Mouse (Mus musculus) gonadal fat pad, adult 2 months (tissue): Measurements from ENCODE around the gene E330021D16Rik. TPM values are rescaled to one million over a fixed set of nuclear protein-coding genes. Genes with fewer than 3 reads are reported as not detected.
"Not testable (repeated sequence)": the region's sequence is repeated elsewhere in the genome, so short reads cannot be mapped to it uniquely, and the experiment has no call there.

Source experiments
- DNase-seq: peaks from one replicate; pipeline ENCODE4 v3.0.0-alpha.2; 2012; ENCODE audit warnings: low read depth
- polyA plus RNA-seq: library from polyadenylated mRNA; depleted of rRNA; stranded (reverse); fragments of >200 nt; gene quantifications from 2 replicates; pipeline ENCODE4 v1.2.3, GENCODE M21; 2012; rRNA removed

Gene E330021D16Rik
- not detected in 2 replicates for polyA plus RNA-seq

DNA sequence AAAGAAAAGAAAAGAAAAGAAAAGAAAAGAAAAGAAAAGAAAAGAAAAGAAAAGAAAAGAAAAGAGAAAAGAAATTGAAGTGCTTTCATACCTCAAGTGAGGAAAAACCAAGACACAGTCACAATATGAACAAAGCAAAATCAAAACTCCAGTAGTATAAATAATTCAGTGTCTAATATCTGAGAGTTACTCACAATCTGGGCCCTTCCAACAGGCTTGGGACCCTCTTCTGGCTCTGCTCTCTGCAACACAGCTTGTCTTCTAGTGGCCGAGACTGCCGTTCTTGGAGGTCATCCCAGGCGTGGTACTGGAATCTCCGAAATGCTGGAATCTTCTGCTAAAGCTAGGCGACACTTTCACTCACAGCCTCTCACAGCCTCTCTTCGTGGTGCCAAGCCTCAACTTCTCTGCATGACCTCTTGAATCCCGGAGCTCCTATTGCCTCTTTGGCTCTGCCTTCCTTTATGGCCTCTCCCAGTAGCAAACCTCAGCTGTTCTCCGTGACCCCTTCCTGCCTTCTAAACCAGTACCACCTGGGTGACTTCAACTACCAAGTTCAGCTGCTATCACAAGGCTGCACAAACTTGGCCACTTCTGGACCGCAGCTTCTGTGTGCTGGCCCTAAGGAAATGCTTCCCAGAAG is at the start of gene E330021D16Rik:
TSS of gene E330021D16Rik (minus strand) at position 437 of the 643 bp plus-strand sequence.
- DNase-seq: no peak

DNA sequence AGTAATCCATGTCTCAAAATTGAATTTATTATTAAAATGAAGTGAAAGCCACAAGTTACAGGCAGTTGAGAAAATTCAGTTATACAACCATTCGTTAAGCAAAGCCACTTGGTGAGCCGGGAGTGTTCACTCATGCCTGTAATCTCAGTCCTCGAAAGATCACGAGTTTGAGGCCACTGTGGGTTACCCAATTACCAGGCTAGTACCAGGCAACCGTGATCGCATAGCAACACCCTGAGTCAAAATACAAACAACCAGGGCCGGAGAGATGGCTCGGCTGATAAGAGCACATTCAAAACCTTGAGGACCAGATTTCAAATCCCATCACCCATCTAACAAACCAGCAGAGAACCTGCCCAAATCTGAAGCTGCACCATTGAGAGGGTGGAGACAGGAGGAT is 49.7 kb upstream of the E330021D16Rik start:
- DNase-seq: no peak

DNA sequence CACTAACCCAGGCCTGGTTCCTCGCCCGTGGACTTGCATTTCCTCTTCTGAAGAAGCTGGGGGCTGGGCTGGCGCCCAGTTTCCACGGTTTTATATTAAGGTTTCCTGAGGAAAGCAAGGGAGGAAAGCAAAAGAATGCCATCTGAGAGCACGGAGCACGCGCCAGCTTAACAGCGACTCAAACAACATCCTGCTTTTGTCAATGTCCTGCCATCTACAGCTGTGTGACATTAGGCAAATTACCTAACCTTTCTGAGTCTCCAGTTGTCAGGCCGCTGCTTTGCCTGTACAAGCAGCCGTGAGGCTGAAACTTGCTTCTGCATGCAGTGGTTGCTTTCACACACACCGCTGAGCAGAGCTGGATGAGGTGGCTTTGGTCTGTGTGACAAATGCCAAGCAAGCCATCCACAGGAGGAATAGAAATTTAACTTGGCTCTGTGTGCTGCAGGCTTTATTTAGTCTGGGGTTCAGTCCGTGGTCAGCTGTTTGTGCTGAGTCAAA is 48.8 kb upstream of the E330021D16Rik start:
- no peak for DNase-seq

DNA sequence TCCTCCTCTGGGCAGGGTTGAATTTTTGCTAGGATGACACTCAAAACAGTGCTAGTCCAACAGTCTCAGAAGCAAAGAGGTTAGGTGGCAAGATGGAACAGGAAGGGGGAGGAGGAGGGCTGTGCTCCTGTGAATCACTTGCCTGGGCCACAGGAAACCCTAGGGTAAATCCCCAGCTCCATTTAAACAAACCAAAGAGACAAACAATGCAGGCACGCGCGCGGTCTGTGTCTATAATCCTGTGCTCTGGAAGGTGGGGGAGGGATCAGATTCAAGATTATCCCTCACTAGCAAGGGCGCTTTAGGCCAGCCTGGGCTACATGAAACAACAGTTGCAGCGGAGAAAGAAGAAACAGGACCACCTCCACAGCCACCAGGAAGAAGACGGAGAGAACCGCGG is 48.1 kb upstream of the E330021D16Rik start:
- DNase-seq: no peak

DNA sequence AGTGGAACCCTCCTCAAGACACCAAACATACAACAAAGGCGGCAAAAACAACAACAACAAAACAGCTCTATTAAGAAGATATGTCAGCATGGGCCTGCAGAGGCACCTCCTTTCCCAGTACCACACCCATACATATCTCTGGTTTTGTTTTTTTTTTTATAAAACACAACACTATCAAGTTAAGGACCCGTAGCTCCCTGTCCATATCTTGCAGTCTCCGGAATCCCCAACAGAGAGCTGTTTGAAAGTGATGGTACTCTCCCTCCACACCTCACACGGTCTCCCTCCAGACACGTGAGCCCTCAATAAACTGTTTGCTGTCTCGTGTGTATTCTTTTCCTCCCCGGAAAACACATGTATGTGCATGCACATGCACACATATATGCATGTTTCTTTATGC is 43.8 kb upstream of the E330021D16Rik start:
- no peak for DNase-seq

DNA sequence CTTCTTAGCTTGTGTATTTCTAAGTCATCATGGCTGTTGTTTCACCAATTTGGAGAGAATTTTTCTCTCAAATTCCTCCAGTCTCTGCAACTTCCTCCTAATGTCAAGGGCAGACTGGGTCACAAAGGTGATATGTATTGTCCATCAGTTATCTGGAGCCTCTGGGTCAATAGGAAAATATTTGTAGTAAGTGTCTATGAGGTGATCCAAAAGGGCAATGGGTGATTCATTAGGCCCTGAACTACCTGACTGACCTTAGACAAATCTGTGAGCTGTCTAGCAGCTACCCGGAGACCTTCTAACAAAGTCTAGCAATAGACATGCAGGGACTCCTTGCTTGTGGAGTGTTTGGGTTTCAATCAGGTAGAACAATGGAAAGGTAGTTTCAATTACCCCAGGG is 40.9 kb upstream of the E330021D16Rik start:
- no peak for DNase-seq

DNA sequence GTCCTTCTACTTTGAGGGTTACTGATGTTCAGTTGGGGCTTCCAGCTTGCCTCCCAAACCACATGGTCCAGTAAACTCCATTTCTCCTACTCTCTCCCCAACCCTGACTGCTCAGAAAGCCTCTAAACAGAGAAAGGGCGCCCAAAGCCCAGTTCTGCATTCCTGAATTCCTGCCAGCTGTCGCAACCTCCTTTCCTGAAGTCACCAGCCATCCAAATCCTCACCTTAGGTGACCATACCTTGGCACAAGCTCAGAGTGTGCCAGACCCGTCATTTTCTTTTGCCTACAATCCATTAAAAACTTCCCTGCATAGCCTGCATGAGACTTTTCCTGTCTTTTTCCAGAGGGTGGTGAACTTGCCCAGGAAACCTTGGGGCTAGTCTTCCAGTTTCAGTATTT is 40.3 kb upstream of the E330021D16Rik start:
- DNase-seq: no peak

DNA sequence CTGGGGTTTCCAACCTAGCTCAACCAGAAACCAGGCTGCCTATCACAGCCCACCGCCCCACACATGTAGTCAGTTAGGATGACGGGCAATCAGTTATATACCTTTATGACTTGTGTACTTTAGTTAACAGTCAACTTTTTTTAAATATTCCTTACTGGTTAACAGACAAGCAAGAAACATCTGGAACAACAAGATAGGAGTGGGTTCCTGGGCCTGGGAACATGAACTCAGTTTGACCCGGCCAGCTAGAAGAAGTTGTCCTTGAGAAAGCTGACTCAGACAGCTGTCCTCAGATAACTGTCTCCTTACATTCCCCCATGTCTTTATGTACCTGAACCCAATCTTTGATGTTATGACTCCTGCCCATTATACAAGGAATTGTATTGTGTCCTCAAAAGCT is 37.3 kb upstream of the E330021D16Rik start:
- DNase-seq: no peak

DNA sequence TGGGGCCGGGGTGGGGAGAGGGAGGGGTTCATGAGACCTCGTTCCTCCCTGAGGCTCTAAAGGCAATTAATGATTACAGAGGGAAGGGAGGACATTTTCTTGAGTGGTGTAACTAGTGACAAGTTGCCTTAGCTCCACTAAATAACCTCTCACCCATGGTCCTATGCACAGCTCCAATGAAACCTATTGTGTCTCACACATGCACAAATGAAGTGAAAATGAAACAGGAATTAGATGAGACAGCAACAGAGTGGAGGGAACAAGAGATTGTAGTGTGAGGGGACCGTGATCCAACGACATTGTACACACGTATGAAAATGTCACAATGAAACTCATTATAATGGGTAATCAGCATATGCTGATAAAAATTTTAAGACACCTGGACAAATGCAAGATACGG is 35.5 kb upstream of the E330021D16Rik start:
- DNase-seq: no peak

DNA sequence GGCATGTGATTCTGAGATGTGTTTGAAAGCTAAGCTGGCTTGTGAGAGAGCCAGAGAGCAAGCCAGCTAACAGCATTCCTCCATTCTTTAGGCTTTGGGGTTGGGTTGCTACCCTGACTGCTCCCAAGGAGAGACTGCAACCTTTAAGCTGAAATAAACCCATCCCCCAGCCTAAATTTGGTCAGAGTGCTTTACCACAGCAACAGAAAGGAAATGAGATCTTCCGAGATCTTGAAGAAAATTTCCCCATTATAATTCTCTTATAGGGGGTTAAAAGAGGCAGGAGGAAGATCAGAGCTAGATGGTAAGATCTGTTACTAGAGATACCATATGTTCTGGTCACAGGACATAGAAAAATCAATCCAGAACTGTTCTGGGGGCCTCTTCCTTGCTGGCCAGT is 34.6 kb upstream of the E330021D16Rik start:
- DNase-seq: no peak

DNA sequence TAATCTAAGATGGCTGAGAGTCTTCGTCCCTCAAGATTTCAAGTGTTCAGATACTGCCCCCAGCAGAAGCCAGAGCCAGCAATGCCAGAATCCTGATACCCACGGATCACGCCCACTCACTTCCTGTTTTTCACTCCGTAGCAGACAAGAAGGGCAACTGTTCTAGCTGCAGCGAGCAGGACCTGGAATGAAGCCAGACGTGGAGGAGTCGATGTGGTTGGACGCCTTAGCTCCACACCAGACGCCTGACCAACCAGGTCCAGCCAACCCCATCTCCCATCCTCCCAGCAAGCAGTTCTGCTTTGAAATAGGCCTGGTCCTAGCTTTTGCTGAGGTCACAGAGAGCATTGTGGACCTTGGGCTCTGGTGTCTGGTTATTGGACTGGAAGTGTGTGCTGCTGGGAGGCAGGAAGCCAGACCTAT is 33.9 kb upstream of the E330021D16Rik start:
- DNase-seq: no peak

DNA sequence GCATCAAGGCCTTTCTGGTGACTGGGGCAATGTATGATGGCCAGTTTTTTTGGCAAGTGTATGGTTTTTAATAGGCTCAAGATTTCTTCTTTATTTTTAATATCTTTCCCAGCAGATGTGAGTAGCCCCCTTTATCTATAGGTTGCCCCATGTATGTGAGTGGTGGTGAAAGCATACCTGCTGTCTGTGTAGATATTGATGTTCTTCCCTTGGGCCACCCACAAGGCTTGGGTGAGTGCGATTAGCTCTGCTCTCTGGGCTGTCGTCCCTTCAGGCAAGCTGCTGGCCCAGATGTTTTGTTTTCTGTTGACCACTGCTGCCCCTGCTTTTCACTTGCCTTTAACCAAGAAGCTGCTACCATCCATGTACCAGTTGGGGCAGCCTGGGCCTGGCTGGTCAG is 23.8 kb upstream of the E330021D16Rik start:
- not testable (repeated sequence) for DNase-seq

DNA sequence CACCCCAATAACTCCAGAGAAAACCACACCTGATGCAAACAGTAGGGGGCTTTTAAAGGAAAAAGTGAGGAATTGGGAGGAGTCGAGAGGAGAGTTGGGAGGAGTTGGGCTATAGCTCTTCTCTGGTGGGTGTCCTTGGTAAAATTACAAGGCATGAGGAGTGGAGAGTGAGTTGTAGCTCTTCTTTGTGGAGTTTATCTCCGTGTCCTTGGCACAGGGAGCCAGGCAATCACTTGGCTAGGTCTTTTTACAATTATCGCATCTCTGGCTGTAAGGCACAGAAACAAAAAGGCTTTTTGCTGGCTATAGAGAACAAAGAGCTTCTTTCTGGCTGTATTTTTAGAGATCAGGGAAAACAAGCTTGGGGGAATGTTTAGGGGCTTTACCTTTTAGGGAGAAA is 20.8 kb upstream of the E330021D16Rik start:
- DNase-seq: not testable (repeated sequence)

DNA sequence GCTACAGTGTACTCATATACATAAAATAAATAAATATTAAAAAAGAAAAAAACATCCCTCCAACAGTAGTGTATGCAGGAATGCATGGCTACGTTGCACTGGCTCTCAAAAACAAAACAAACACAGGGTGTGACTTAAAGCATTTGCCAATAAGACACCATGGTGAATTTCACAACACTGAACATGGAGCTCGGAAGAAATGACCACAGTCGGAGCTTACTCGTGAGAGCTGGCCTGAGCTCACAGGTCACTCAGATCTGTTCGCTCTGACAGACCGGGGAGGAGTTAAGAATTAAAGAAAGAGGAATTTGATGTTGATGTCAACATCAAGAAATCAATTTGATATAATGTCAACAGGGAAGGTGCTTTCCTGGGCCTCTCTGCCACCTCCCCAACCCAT is 18.2 kb upstream of the E330021D16Rik start:
- no peak for DNase-seq

DNA sequence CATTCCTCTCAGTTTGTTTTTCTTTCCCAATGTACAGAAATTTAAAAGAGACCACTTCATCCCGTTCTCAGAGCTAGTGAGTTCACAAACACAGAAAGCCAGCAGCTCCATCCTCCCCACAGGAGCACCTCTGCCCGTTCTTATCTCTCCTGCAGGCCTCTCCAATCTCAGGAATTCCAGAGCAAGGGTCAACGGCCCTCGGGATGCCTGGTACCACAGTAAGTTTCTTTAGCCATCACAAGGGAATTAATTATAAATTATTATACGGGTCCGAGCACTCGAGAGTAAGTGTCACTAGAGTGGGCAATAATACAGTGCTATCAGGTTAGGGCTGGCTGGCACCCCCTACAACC is 16.5 kb upstream of the E330021D16Rik start:
- DNase-seq: no peak

DNA sequence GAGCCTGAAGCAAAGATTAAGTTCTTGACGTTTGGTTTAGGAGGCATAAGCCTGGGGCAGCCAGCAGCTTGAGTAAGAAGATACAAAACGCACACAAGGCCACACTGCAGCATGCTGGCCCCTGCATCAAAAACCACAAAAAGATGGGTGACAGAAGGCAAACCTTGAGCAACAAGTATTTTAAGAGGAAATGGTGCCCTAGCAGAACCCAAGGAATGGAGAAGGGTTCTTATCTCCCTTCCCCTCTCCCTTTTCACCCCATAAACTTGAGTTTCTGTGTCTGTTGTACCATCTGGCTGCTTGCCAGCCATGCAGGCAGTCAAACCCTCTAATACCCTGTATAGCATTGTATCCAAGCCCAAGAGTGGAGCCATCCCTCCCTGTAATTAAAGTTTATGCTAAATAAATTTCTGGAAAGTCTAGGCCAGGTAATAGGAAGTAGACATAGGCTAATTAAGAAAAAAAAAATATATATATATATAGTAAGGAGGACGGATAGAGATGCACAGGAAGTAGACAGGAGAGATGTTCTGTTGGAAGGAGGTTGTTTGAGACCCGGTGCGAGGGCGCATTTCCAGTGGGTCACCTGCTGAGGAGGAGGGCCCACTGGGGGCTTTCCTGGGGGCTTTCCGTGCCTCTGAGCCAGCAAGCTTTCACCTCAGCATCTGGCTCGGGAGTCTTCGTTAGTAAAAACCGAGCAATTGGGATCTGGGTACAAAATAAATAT is 16.0 kb upstream of the E330021D16Rik start:
- no peak for DNase-seq

DNA sequence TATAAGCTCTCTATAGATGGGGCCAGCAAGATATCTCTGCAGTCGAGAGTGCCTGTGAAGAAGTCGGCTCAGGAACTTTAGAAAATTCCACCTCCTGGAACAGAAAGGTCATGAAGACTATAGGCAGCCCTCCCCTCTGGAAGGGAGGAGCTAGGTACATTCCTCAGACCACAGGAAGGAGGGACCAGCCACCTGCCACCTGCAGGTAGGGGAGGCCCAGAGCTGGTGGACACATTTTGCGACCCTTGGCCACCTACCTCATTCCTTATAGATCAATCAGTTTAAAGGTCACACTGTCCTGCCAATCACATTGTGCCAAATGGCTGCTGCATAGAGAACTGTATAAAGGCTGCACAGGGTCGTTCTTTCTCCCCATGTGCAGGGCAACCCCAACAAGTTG is 14.1 kb upstream of the E330021D16Rik start:
- DNase-seq: no peak

DNA sequence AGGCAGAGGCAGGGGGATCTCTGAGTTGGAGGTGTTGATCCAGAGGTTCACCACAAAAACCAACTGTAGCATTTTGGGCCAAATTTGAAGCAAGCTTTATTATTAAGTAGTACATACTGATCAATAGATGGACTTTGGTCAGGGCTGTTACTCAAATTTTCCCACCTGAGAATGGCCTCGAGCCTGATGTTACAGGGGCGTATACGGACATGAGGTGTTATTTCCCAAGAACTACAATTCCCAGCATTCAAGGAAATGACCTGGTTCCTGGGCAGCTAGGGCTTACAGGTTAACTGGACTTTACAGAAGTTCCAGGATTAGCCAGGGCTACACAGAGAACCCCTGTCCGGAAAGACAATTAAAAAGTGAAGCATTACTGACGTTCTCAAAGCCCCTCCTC is 13.0 kb upstream of the E330021D16Rik start:
- DNase-seq: no peak

DNA sequence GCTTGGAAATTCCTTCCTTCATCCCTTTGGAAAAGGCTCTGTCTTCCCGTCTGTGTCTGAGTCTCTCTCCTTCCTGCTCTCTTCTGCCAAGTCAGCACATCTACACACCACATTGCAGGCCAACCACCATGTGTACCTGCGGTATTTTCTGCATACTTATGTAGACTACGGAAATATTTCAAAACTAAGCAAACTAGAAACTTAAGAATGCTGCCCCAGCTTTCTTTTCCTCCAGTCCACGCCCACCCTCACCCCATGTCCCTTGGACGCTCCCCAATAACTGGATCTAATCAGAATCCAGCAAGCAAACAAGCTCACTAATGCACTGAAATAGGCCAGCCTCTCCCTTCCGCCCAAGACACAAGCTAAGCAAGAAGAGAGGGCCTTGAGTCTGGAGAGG is 11.9 kb upstream of the E330021D16Rik start:
- no peak for DNase-seq

DNA sequence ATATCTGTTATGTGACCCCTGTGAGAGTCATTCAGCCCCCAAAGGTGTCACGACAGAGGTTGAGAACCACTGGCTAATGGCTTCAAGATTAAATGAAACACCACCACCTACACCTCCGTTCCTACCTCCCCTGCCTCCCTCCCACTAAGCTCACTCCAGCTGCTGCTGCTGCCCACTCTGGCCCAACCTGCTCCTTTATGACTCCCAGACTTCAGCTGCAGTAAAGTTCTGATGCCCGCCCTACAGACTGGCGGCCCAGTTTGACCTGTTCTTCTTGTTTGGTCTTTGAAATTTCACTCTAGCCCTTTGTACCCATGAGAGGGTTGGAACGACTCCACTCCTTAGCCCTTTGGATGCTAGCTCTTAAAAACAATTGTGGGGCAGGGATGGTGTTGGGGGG is 10.6 kb upstream of the E330021D16Rik start:
- no peak for DNase-seq

DNA sequence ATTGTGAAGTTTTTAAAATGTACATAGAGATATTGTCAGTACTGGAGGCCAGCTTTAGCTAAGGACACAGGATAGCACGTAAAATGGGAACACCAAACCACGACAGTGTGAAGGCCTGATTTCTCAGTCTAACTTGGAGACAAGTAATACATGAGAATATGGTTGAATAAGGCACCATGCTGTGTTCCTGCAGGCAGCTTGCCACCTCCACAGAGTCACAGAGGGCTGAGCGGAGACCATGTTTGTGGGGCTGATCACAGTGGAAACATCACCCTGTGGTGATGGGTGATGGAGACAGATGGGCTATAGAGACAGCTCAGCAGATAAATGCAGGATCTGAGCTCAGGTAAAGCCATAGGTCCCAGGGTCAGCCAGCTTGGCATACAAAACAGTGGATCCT is 8.8 kb upstream of the E330021D16Rik start:
- DNase-seq: no peak

DNA sequence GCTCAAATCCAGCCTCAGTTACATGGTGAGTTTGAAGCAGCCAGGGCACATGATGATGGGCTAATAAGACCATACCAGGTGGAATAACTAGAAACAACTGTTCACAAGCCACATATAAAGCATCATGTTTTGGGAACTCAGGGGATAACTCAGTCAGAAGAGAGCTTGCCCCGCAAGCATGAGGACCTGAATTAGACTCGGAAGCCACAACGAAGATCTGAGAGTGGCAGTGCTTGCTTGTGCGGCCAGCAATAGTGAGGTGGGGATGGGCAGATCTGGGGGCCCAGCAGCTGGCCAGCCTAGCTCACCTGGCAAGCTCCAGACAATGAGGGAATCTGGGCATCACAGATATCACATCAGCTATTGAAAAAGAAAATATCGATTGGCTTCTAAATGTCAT is 7.8 kb upstream of the E330021D16Rik start:
- DNase-seq: no peak

DNA sequence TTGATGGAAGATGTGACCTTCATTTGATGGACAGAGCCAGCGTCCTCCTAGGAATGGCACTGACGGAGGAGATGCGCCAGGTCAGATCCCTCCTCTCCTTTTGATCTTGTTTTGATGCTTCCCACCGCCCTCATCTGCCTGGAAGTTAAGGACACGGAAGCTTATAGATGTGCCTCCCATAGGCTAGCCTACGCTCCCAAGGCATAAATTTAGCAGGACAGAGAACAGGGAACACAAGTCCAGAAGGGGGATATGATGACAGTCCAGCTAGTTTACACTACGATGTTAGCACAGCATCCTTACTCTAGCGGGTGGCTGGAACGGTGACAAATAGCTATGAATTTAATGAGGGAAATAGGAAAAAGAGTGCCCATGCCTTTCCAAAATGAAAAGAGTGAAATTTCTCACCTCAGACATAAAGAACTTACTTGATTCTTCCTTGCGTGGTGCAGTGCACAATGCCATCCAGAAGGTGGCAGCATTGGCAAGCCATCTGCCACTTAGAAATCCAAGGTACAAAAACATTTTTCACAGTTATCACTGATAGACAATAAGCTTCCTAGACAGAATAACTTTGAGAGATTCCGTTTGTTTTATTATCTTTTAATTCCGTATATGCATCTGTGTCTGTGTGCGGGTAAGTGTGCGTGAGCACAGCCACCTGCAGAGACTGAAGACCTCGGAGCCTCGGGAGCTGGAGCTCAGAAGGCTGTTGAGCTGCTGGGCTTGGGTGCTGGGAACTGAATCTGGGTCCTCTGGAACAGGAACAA is 6.9 kb upstream of the E330021D16Rik start:
- no peak for DNase-seq
